Mouse (Mus musculus) layer of hippocampus, adult 9-10 months (tissue): ENCODE data around the gene Odf3.
A peak's percentile ranks its signal among the peaks of the same experiment; 100 is the strongest.

Experiments
- DNase-seq: peaks from one replicate; pipeline ENCODE4 v3.0.0; 2022; ENCODE audit warnings: low spot score

The Odf3 gene

GRCm38 (mm10) chr7:140847755-140848580 lies at the start of gene Odf3:
Gene Odf3, plus strand, starts transcription at chr7:140847805.
- no peak for DNase-seq

- no peak for DNase-seq
Observed at GRCm38 (mm10) chr7:140798212-140798611, 49.4 kb upstream of the Odf3 start.

- DNase-seq, result no peak
Observed at GRCm38 (mm10) chr7:140802629-140803028, 45.0 kb upstream of the Odf3 start.

- peak; percentile 69 for DNase-seq
Observed at GRCm38 (mm10) chr7:140805704-140806103, 41.9 kb upstream of the Odf3 start.

- DNase-seq, result no peak
Observed at GRCm38 (mm10) chr7:140810496-140810895, 37.1 kb upstream of the Odf3 start.

- DNase-seq, result no peak
Observed at GRCm38 (mm10) chr7:140811714-140812113, 35.9 kb upstream of the Odf3 start.

GRCm38 (mm10) chr7:140812850-140813249 lies 34.8 kb upstream of the Odf3 start:
- DNase-seq, result no peak

GRCm38 (mm10) chr7:140820173-140820572 lies 27.4 kb upstream of the Odf3 start:
- DNase-seq, result no peak

- DNase-seq, result no peak
Observed at GRCm38 (mm10) chr7:140821305-140821652, 26.3 kb upstream of the Odf3 start.

- DNase-seq, result no peak
Observed at GRCm38 (mm10) chr7:140821653-140822329, 25.8 kb upstream of the Odf3 start, which contains the start of gene Zfp941. Gene Zfp941, minus strand, starts transcription at chr7:140822178.

- DNase-seq, result no peak
Observed at GRCm38 (mm10) chr7:140822731-140823130, 24.9 kb upstream of the Odf3 start.

GRCm38 (mm10) chr7:140828171-140828881 lies 19.3 kb upstream of the Odf3 start:
- DNase-seq, result peak; percentile 40

GRCm38 (mm10) chr7:140831447-140831846 lies 16.2 kb upstream of the Odf3 start:
- no peak for DNase-seq

GRCm38 (mm10) chr7:140833341-140833740 lies 14.3 kb upstream of the Odf3 start:
- DNase-seq, result no peak

- DNase-seq, result no peak
Observed at GRCm38 (mm10) chr7:140834968-140835757, 12.4 kb upstream of the Odf3 start, which contains the start of gene Urah. Gene Urah, plus strand, starts transcription at chr7:140835018.

- DNase-seq, result no peak
Observed at GRCm38 (mm10) chr7:140835758-140836087, 11.9 kb upstream of the Odf3 start.

- no peak for DNase-seq
Observed at GRCm38 (mm10) chr7:140836243-140837115, 11.1 kb upstream of the Odf3 start.

- no peak for DNase-seq
Observed at GRCm38 (mm10) chr7:140839556-140839955, 8.0 kb upstream of the Odf3 start.

- DNase-seq, result no peak
Observed at GRCm38 (mm10) chr7:140840750-140841735, 6.6 kb upstream of the Odf3 start.

- DNase-seq, result no peak
Observed at GRCm38 (mm10) chr7:140843806-140844205, 3.8 kb upstream of the Odf3 start.
